Mouse (Mus musculus): ENCODE measurements at regions not wholly inside any gene's neighbourhood (a gene's known extent, or its start where the extent isn't known, plus 50 kb on each side); places are given as distances from the start of the nearest gene placed in this dataset.

GRCm38 (mm10) chr4:8919366-8919984 lies 680.6 kb upstream of the Car8 start:
- DNase-seq (ENCODE audit: low spot score): no peak

Data from thymus, postnatal 0 days (tissue).